Mouse (Mus musculus): ENCODE measurements around the gene Edrf1. TPM values are rescaled to one million over a fixed set of nuclear protein-coding genes. Genes with fewer than 3 reads are reported as not detected.

The Edrf1 gene
- polyA plus RNA-seq (2016; fragmentation: Nextera tagmentation; extraction: Ambion mirVana) = 32.1 and 34.4 TPM in 2 replicates

GRCm38 (mm10) chr7:133637361-133638305 is at the start of gene Edrf1:
TSS of gene Edrf1 (plus strand) at chr7:133637543.
- H3K27me3 ChIP-seq = no peaks in the 10 kb centered on the region
- H3K36me3 ChIP-seq (replicated peaks) = peaks cover 26% of the 10 kb centered on the region
- peak within 1 kb of the TSS; percentile 94 for H3K4me2 ChIP-seq
- H3K27ac ChIP-seq = peak within 1 kb of the TSS; percentile 91
- peaks cover 13% of the 10 kb centered on the region for H3K4me1 ChIP-seq
- no peaks in the 10 kb centered on the region for H3K9me3 ChIP-seq
- H3K9ac ChIP-seq = peak within 1 kb of the TSS; percentile 93
- ATAC-seq (ENCODE audit: low FRiP score) = peak; percentile 98
- WGBS = under 1% methylated on average over 81 of the region's 81 CpGs
- peak within 1 kb of the TSS; percentile 89 for H3K4me3 ChIP-seq (replicated peaks)

GRCm38 (mm10) chr7:133591750-133592149 is 45.6 kb upstream of the Edrf1 start:
- Histone ChIP-seq H3K4me3 (replicated peaks) (no peak overlapping the region), H3K36me3 (replicated peaks) (no peaks in the 10 kb centered on the region), H3K9ac (no peak overlapping the region), H3K27ac (no peak overlapping the region), H3K4me2 (no peak overlapping the region), H3K9me3 (no peaks in the 10 kb centered on the region), H3K27me3 (no peaks in the 10 kb centered on the region), H3K4me1 (no peaks in the 10 kb centered on the region)
- no peak for ATAC-seq (ENCODE audit: low FRiP score)
- 72% methylated on average over 1 of the region's 1 CpGs for WGBS

- no peaks in the 10 kb centered on the region for H3K36me3 ChIP-seq (replicated peaks)
- H3K27me3 ChIP-seq = no peaks in the 10 kb centered on the region
- no peaks in the 10 kb centered on the region for H3K9me3 ChIP-seq
- no peak for ATAC-seq (ENCODE audit: low FRiP score)
- 66% methylated on average over 1 of the region's 1 CpGs for WGBS
- H3K4me1 ChIP-seq = no peaks in the 10 kb centered on the region
- H3K27ac ChIP-seq = no peak overlapping the region
- no peak overlapping the region for H3K4me3 ChIP-seq (replicated peaks)
- H3K9ac ChIP-seq = no peak overlapping the region
- no peak overlapping the region for H3K4me2 ChIP-seq
Measured at GRCm38 (mm10) chr7:133600558-133600957, 36.8 kb upstream of the Edrf1 start.

- no peak for ATAC-seq (ENCODE audit: low FRiP score)
- no peaks in the 10 kb centered on the region for H3K9me3 ChIP-seq
- 64% methylated on average over 2 of the region's 2 CpGs for WGBS
Measured at GRCm38 (mm10) chr7:133602058-133602457, 35.3 kb upstream of the Edrf1 start, which contains the start of gene Tex36. TSS of gene Tex36 (minus strand) at chr7:133602158.

GRCm38 (mm10) chr7:133603156-133603555 is 34.2 kb upstream of the Edrf1 start:
- Histone ChIP-seq H3K9ac (no peak overlapping the region), H3K4me3 (replicated peaks) (no peak overlapping the region), H3K4me2 (no peak overlapping the region), H3K27me3 (no peaks in the 10 kb centered on the region), H3K9me3 (no peaks in the 10 kb centered on the region), H3K27ac (no peak overlapping the region), H3K4me1 (peaks cover 10% of the 10 kb centered on the region), H3K36me3 (replicated peaks) (no peaks in the 10 kb centered on the region)
- 79% methylated on average over 2 of the region's 2 CpGs for WGBS
- no peak for ATAC-seq (ENCODE audit: low FRiP score)

More at GRCm38 (mm10) chr7:133602058-133602457, 35.3 kb upstream of the Edrf1 start, which contains the start of gene Tex36:
- Histone ChIP-seq H3K27me3 (no peaks in the 10 kb centered on the region), H3K36me3 (replicated peaks) (no peaks in the 10 kb centered on the region), H3K4me2 (no peak within 1 kb of the TSS), H3K4me3 (replicated peaks) (no peak within 1 kb of the TSS), H3K4me1 (no peaks in the 10 kb centered on the region), H3K9ac (no peak within 1 kb of the TSS), H3K27ac (no peak within 1 kb of the TSS)

- Histone ChIP-seq H3K4me3 (replicated peaks) (no peak overlapping the region), H3K36me3 (replicated peaks) (no peaks in the 10 kb centered on the region), H3K9ac (no peak overlapping the region), H3K9me3 (no peaks in the 10 kb centered on the region), H3K4me2 (no peak overlapping the region), H3K27ac (no peak overlapping the region), H3K4me1 (peaks cover 20% of the 10 kb centered on the region), H3K27me3 (no peaks in the 10 kb centered on the region)
- 83% methylated on average over 13 of the region's 13 CpGs for WGBS
- ATAC-seq (ENCODE audit: low FRiP score) = no peak
Measured at GRCm38 (mm10) chr7:133604427-133605081, 32.8 kb upstream of the Edrf1 start.

GRCm38 (mm10) chr7:133607331-133607730 is 30.0 kb upstream of the Edrf1 start:
- Histone ChIP-seq H3K27ac (no peak overlapping the region), H3K27me3 (no peaks in the 10 kb centered on the region), H3K9ac (no peak overlapping the region), H3K4me3 (replicated peaks) (no peak overlapping the region), H3K9me3 (no peaks in the 10 kb centered on the region), H3K36me3 (replicated peaks) (no peaks in the 10 kb centered on the region), H3K4me1 (peaks cover 20% of the 10 kb centered on the region), H3K4me2 (no peak overlapping the region)
- no peak for ATAC-seq (ENCODE audit: low FRiP score)
- 73% methylated on average over 5 of the region's 5 CpGs for WGBS

- WGBS = 57% methylated on average over 13 of the region's 13 CpGs
- no peak for ATAC-seq (ENCODE audit: low FRiP score)
- no peak overlapping the region for H3K4me2 ChIP-seq
- no peaks in the 10 kb centered on the region for H3K9me3 ChIP-seq
- no peak overlapping the region for H3K4me3 ChIP-seq (replicated peaks)
- no peak overlapping the region for H3K9ac ChIP-seq
- H3K4me1 ChIP-seq = peaks cover 20% of the 10 kb centered on the region
- peak overlapping the region; percentile 50; the same call in 1 of the 2 replicates for H3K27ac ChIP-seq
- H3K36me3 ChIP-seq (replicated peaks) = no peaks in the 10 kb centered on the region
- H3K27me3 ChIP-seq = no peaks in the 10 kb centered on the region
Measured at GRCm38 (mm10) chr7:133607883-133608575, 29.3 kb upstream of the Edrf1 start.

- Histone ChIP-seq H3K9me3 (no peaks in the 10 kb centered on the region), H3K4me2 (0 out of 2 replicates have a peak overlapping the region, but pooled peaks have one; percentile 21), H3K4me3 (replicated peaks) (no peak overlapping the region), H3K27ac (peak overlapping the region; percentile 50; the same call in 1 of the 2 replicates), H3K36me3 (replicated peaks) (no peaks in the 10 kb centered on the region), H3K4me1 (peaks cover 20% of the 10 kb centered on the region), H3K27me3 (no peaks in the 10 kb centered on the region), H3K9ac (no peak overlapping the region)
- 59% methylated on average over 13 of the region's 13 CpGs for WGBS
- ATAC-seq (ENCODE audit: low FRiP score) = no peak
Measured at GRCm38 (mm10) chr7:133608631-133609340, 28.6 kb upstream of the Edrf1 start.

- Histone ChIP-seq H3K4me3 (replicated peaks) (no peak overlapping the region), H3K36me3 (replicated peaks) (no peaks in the 10 kb centered on the region), H3K27ac (no peak overlapping the region), H3K9me3 (no peaks in the 10 kb centered on the region), H3K27me3 (no peaks in the 10 kb centered on the region), H3K9ac (no peak overlapping the region), H3K4me1 (peaks cover 20% of the 10 kb centered on the region), H3K4me2 (no peak overlapping the region)
- ATAC-seq (ENCODE audit: low FRiP score) = no peak
- WGBS = 66% methylated on average over 8 of the region's 8 CpGs
Measured at GRCm38 (mm10) chr7:133609585-133609984, 27.8 kb upstream of the Edrf1 start.

- no peak overlapping the region for H3K9ac ChIP-seq
- H3K27ac ChIP-seq = no peak overlapping the region
- no peaks in the 10 kb centered on the region for H3K9me3 ChIP-seq
- 78% methylated on average over 2 of the region's 2 CpGs for WGBS
- H3K4me2 ChIP-seq = no peak overlapping the region
- no peak for ATAC-seq (ENCODE audit: low FRiP score)
- H3K4me1 ChIP-seq = peaks cover 12% of the 10 kb centered on the region
- no peaks in the 10 kb centered on the region for H3K27me3 ChIP-seq
- H3K36me3 ChIP-seq (replicated peaks) = no peaks in the 10 kb centered on the region
- no peak overlapping the region for H3K4me3 ChIP-seq (replicated peaks)
Measured at GRCm38 (mm10) chr7:133612981-133613380, 24.4 kb upstream of the Edrf1 start.
